Mouse (Mus musculus) megakaryocyte-erythroid progenitor cell, adult 5-6 weeks (primary cell): ENCODE measurements around the gene Oxld1. TPM values are rescaled to one million over a fixed set of nuclear protein-coding genes. Genes with fewer than 3 reads are reported as not detected.
A peak's percentile ranks its signal among the peaks of the same experiment; 100 is the strongest.

Source experiments
- ATAC-seq: replicated peaks from 2 replicates; pipeline ENCODE4 v1.8.0; 2016; ENCODE audit warnings: mild to moderate bottlenecking, inconsistent platforms; ENCODE audit not compliant: severe bottlenecking, poor library complexity, low FRiP score, low TSS enrichment
- total RNA-seq, 2 experiments: library from RNA; stranded (forward) in 1 of 2; stranded (reverse) in 1 of 2; fragments of 200-1000, 215-1000 nt in 1 of 2; fragments of >200 nt in 1 of 2; fragmentation: Nextera tagmentation in 1 of 2; gene quantifications; 2 replicates each; pipeline ENCODE4 v1.2.3; 2014 to 2017

Gene Oxld1
- total RNA-seq (2014; fragmentation: Nextera tagmentation): 8.0 and 20.5 TPM in 2 replicates
- 14.0 and 27.9 TPM in 2 replicates for total RNA-seq (2017)

DNA sequence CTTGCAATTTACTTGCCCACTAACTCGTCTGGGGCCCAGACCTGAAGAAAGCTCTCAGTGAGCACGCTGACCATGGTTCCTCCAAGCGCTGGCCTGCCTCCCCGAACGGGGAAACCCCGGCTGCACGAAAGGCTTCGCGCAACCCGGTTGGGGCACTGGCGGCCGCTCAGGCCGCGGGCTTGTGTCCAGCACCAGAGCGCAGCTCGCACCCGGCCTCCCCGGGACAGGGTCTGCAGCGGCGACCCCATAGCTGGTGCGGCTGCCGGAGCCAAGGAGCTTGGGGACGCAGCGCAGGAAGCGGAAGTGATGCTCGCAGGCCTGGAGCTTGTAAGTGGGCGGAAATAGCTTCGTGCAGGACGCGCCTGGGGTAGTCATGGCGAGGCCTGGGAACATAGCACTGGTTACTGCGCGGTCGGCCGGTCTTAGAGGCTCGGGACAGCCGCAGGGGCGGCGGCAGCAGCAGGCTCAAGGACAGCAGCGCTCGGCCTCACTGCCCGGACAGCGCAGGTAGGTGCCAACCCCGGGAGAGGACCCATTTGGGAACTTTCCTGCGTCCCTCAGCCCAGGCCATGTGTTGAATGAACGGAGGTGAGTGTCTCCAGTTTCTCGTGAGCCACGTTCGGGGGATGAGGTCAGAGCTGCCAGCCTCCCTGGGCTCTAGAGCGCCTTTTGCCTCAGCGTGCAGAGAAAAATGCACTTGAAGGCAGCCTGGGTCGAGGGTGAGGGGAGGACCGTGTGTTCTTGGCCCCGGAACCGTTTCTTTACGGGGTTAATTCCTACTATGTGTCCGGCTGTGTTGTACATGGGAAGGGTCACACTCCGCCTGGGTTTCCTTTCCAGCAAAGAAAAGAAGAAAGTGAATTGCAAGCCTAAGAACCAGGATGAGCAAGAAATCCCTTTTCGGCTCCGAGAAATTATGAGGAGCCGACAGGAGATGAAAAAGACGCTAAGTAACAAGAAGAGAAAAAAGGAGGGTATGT is at the start of gene Oxld1, which contains the start of gene Ccdc137:
TSS of gene Oxld1 (minus strand) at position 297 of the 980 bp plus-strand sequence.
TSS of gene Ccdc137 (plus strand) at position 344 of the 980 bp plus-strand sequence.
- peak; percentile 81 for ATAC-seq

GRCm38 (mm10) chr11:120506899-120507298 is 49.0 kb upstream of the Oxld1 start:
- no peak for ATAC-seq

DNA sequence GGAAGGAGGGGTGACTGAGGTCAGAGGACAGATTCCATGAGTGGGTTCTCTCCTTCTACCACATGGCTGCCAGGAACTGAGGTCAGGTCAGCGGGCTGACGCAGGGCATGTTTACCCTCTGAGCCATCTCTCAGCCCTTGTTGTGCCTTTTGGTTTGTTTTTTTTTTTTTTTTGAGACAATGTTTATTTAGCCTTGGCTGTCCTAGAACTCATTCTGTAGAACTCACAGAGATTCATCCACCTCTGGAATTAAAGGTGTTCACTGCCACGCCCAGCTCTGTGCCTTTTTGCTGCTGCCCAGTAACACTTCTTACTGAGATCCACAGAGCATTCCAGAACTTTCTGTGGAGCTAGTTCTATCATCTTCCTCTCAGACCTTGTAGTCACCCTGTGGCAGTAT is 47.8 kb upstream of the Oxld1 start:
- no peak for ATAC-seq

- ATAC-seq: no peak
These were observed 43.8 kb upstream of the Oxld1 start for GRCm38 (mm10) chr11:120501701-120502100.

DNA sequence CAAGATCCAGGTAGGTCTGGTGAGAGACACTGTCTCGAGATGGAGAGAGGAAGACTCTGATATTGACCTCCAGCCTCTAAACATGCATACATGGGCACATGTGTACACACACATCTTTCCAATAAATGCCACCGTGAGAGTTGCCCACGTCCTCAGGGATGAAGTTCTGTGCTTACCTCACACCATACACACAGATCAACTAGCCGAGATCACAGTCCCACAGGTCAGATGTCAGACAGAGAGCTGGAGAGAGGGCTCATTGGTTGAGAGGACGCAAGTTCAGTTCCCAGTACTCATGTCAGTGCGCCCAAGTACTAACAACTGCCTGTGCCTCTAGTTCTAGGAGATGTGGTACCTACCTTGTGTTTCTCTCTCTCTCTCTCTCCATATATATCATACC is 43.1 kb upstream of the Oxld1 start:
- ATAC-seq: no peak

- 0 out of 2 replicates have a peak, but pooled peaks have one; percentile 25 for ATAC-seq
These were observed 42.5 kb upstream of the Oxld1 start for GRCm38 (mm10) chr11:120500357-120500756.

DNA sequence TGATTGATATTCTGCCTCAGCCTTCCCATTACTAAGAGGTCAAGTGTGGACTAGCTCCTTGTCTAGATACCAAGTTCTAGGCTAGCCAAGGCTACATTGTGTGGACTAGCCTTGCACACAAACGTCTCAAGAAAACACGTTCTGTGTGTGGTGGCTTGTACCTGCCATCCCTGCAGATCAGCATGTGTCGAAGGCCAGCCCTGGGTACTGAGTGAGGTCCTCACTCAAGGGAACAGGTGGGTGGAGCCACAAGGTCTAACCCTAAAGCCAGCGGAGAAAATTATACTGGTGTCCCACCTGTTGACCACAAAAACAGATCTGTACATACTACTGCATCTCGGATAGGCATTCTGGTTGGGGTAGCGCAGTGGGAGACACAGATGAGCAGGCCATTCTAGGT is 42.0 kb upstream of the Oxld1 start:
- no peak for ATAC-seq

- ATAC-seq: no peak
These were observed 41.0 kb upstream of the Oxld1 start for GRCm38 (mm10) chr11:120498891-120499290.

DNA sequence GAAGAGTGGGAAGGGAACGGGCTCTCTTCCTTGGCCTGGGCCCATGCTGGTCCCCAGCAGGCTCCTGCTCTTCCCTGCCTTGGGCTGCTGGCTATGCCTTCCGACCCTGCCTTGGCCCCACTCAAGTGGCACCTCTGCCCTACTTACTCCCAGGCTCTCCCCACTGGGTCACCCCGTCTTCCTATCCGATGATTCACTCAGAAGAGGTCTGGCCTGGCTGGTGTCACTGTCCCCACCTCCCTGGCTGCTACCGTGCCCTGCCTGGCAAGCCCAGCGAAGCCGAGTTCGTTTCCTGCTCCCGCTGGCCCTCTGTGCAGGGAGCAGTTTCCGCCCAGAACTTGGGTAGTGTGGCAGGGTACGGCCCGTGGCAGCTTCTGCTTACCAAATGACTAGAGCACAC is 40.4 kb upstream of the Oxld1 start:
- ATAC-seq: no peak

DNA sequence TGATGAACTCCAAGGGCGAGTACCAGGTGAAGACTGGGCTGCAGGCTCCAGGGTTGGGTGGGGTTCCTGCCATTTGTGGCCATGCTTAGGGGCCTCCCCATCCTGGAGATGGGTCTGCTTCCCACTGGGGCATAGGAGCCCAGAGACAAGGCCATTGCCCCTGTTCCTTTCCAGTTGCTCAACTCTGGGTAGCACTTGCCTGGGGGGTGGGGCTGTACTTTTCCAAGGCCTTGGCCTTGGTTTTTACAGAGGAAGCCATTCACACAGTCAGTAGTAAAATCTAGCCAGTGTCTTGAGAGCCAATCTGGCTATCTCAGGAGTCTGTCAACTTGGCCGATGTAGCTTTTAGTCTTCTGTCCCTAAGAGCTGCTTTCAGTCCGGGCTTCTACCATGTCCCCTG is 39.6 kb upstream of the Oxld1 start:
- no peak for ATAC-seq

DNA sequence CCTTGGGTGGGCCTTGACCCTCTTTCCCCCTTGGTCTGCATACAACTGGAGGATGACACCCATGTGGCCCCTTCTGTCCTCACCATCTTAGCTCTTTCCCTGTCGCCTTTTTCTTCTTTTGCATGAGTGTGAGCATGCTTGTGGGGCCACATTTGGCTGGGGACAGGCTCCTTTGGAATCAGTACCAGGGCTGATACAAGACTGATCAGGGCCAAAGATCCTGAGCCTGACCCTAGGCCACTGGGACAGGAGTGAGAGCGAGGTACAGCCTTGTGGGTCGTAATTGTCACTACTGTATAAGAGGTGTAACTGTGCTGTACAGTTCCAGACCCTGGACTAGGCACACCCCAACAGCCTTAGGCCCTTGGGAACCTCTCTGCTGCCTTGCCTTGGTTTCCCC is 36.0 kb upstream of the Oxld1 start:
- no peak for ATAC-seq

DNA sequence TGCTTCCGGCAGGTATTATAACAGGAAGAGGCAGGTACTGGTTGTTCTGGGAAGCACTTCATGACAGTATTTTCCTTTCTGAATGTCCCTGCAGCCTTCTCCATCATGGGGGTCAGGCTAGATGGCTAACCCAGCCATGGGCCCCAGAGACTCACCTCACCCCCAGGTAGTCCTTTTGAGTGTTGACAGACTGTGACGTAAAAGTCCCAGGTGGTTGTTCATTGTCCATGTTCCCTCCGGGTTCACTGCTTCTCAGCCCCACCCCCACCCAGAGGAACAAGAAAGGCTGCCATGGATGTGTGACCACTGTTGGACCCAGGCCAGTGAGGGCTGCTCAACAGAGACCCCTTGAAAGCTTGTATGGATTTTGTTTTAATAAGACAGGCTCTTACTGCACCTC is 35.5 kb upstream of the Oxld1 start:
- no peak for ATAC-seq

DNA sequence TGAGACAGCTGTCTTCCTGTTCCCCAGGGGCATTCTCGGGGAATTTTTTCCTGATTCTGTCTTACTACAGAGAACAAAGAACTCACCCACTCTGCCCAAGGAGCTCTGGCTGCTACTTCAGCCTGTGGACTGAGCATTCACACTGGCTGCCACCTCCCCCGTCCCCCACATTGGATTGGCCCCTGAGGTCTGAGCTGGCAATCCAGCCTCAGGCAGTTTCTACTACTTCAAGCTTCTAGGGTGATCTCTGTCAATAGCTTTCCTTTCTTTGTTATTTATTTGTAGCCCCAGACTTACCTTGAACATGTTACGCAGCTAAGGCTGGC is 35.0 kb upstream of the Oxld1 start:
- ATAC-seq: no peak

- peak; percentile 27; the same call in 1 of the 2 replicates for ATAC-seq
These were observed 34.4 kb upstream of the Oxld1 start for GRCm38 (mm10) chr11:120492024-120492877.

- ATAC-seq: peak; percentile 54
These were observed 33.6 kb upstream of the Oxld1 start, which contains the start of gene Slc25a10 for GRCm38 (mm10) chr11:120491317-120492023. Gene Slc25a10 (plus strand): TSS chr11:120491840.

GRCm38 (mm10) chr11:120490291-120491046 is 32.6 kb upstream of the Oxld1 start:
- ATAC-seq: no peak

DNA sequence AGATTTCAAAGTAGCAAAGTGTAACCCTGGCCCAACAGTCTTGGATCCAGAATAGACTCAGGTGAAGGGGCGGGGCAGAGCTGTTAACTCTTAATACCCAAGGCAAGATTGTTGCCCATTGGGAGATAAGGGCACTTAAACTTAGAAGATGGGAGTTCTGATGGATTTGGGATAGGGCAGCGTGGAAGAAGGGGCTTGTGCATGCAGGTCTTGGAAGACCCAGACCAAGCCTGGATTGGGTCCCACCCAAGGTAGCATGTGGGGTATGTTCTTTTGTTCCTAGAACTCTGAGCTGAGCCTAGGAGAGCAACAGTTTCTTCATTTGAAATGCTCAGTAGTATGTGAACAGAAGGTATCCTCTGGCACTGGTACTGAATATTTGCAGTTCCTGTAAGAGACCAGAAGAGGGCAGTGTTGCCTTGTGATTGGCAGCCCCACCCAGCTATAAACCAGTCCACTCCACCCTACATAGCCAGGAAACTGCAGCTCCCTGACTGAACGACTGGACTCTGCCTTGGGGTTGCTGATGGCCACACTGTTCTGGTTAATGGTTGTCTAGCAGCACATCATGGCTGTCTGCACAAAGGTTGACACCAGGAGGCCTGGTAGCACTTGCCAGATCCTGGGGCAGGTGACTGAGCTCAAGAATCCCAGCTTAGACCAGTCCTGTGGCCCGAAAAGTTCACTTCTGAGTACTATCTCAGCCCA is 31.3 kb upstream of the Oxld1 start:
- peak; percentile 40 for ATAC-seq

DNA sequence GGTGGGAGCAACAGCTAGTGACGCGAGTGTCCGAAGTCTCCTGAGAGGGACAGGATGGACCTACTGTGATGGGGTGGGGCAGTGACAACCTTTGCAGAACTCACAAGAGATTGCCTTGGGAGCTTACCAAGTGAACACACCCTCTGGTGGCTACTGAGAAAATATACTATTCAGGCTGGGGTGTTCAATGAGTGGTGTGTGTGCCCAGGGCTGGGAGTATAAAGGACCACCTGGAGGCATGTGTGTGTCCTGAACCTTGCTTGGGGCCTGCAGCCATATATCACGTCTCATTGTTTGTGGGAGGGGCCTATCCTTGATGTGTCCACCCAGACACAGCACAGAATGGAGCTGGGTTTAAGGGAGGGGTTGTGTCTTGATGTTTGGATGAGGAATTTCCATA is 30.6 kb upstream of the Oxld1 start:
- ATAC-seq: no peak
